Mouse (Mus musculus): ENCODE results near the gene Sf1. TPM values are rescaled to one million over a fixed set of nuclear protein-coding genes. Genes with fewer than 3 reads are reported as not detected.

Sf1 gene
- polyA plus RNA-seq, 1 experiment = 340 TPM

DNA sequence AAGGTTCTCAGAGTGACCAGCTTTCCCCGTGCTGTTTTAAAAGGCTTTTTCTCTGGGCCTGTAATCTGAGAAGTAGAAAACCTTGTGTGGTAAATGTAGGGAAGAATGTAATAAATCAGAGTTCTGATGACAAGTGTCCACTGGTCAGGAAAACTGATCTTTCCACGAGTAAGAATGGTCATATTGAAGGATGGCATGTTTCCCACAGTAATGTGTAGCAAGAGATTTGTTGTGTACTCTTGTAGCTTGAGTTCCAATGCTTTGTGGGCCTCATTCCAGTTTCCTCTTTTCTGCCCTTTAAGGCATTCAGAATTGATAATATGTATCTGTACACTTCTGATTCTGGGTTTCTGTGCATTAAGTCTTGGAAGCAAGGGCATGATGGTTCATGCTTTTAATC lies 1.4 kb downstream of the Sf1 start:
- Histone ChIP-seq H3K4me1 (ENCODE audit: control insufficient read depth, insufficient read depth, low read length) (no peaks in the 10 kb centered on the region), H3K27ac (ENCODE audit: insufficient read depth, low read depth, low read length) (no peak overlapping the region), H3K4me3 (ENCODE audit: insufficient read depth, low read depth, low read length) (peak overlapping the region; percentile 96)
- WGBS = 2% methylated on average over 2 of the region's 2 CpGs
- TF ChIP-seq CTCF (IDR thresholded peaks at IDR 0.05; ENCODE audit: insufficient read depth, low read depth, low read length) (no peak), POLR2A (IDR thresholded peaks at IDR 0.05; ENCODE audit: insufficient read depth, low read depth, low read length) (no peak)

DNA sequence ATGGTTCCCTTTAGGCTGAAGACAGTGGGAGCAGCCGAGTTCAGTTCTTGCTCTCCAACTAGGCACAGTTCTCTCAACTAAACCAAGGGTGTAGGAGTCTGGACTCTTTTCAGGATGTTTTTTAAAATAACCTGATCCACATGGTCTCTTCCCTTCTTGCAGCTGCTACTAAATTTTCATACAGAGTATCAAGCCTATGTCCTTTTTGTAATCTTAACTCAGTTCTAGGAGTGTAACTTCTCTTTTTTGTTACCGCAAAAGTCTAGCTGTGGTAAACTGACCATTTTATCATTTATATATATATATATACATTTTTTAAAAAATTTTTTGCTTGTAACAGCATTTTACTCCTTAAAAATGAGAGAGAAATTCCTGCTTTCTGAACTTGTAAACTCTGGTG lies 6.7 kb downstream of the Sf1 start:
- TF ChIP-seq CTCF (IDR thresholded peaks at IDR 0.05; ENCODE audit: insufficient read depth, low read depth, low read length) (no peak), POLR2A (IDR thresholded peaks at IDR 0.05; ENCODE audit: insufficient read depth, low read depth, low read length) (no peak)
- WGBS = 63% methylated on average over 2 of the region's 2 CpGs
- Histone ChIP-seq H3K4me1 (ENCODE audit: control insufficient read depth, insufficient read depth, low read length) (peaks cover 13% of the 10 kb centered on the region), H3K27ac (ENCODE audit: insufficient read depth, low read depth, low read length) (no peak overlapping the region), H3K4me3 (ENCODE audit: insufficient read depth, low read depth, low read length) (no peak overlapping the region)

DNA sequence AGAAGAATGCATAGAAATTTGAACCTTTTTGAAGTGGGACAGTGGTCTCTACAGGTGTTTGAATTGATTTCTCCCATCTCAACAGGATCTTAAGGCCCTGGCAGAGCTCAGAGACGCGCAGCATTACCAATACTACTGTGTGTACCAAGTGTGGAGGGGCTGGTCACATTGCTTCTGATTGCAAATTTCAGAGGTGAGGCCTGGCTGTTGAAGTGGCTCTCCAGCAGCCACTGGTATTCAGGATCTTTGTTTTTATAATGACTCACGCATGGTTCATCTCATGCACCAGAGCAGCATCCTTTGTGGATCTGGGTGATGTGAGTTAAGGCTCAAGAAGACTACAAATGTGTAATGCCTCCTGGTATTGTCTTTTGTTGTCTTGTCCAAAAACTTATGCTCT lies 8.9 kb downstream of the Sf1 start:
- TF ChIP-seq CTCF (IDR thresholded peaks at IDR 0.05; ENCODE audit: insufficient read depth, low read depth, low read length) (no peak), POLR2A (IDR thresholded peaks at IDR 0.05; ENCODE audit: insufficient read depth, low read depth, low read length) (no peak)
- Histone ChIP-seq H3K27ac (ENCODE audit: insufficient read depth, low read depth, low read length) (no peak overlapping the region), H3K4me3 (ENCODE audit: insufficient read depth, low read depth, low read length) (no peak overlapping the region), H3K4me1 (ENCODE audit: control insufficient read depth, insufficient read depth, low read length) (peaks cover 25% of the 10 kb centered on the region)
- WGBS = 80% methylated on average over 3 of the region's 3 CpGs

DNA sequence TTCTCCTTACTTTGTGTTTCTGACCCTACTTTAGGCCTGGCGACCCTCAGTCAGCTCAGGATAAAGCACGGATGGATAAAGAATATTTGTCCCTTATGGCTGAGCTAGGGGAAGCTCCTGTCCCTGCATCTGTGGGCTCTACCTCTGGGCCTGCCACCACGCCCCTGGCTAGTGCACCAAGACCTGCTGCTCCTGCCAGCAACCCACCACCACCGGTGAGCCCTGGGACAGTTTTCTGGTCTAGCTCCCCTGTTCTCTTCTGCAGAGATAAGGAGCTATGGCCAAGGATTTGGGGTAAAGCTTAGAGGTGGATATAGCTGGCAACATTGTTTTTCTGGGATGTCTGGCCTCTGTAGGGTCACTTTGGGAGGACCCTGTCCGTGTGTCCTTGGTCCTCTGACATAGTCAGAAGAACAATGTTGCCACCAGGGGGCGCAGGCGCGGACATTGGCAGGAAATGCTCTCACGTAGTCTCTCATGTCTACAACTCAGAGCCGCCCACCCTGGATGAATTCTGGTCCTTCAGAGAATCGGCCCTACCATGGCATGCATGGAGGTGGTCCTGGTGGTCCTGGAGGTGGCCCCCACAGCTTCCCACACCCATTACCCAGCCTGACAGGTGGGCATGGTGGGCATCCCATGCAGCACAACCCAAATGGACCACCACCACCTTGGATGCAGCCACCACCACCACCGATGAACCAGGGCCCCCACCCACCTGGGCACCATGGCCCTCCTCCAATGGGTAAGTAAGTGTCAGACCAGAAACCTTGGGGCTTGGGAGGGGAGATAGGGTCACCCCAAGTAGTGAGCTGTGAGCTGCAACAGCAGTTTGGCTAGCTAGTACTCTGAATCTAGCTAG lies 10.3 kb downstream of the Sf1 start:
- no peak for TF ChIP-seq POLR2A (IDR thresholded peaks at IDR 0.05; ENCODE audit: insufficient read depth, low read depth, low read length)
- no peak; the same call in 1 of the 2 replicates for TF ChIP-seq CTCF (IDR thresholded peaks at IDR 0.05; ENCODE audit: insufficient read depth, low read depth, low read length)
- WGBS = 43% methylated on average over 12 of the region's 12 CpGs
- H3K27ac ChIP-seq (ENCODE audit: insufficient read depth, low read depth, low read length) = no peak overlapping the region
- no peak overlapping the region for H3K4me3 ChIP-seq (ENCODE audit: insufficient read depth, low read depth, low read length)
- peaks cover 28% of the 10 kb centered on the region for H3K4me1 ChIP-seq (ENCODE audit: control insufficient read depth, insufficient read depth, low read length)

DNA sequence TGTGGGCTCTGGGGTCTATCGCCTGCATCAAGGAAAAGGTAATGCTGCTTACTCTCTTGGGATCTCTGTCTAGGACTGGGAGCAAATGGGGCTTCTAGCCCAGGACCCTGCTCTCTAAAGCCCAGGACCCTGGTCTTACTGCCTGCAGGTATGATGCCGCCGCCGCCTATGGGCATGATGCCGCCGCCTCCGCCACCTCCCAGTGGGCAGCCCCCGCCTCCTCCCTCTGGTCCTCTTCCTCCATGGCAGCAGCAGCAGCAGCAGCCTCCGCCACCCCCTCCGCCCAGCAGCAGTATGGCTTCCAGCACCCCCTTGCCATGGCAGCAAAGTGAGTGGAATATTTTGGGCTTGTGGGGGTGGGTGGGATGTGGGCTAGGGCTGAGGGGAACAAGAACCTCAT lies 11.1 kb downstream of the Sf1 start:
- TF ChIP-seq POLR2A (IDR thresholded peaks at IDR 0.05; ENCODE audit: insufficient read depth, low read depth, low read length) = no peak
- TF ChIP-seq CTCF (IDR thresholded peaks at IDR 0.05; ENCODE audit: insufficient read depth, low read depth, low read length) = no peak
- WGBS = 81% methylated on average over 10 of the region's 10 CpGs

DNA sequence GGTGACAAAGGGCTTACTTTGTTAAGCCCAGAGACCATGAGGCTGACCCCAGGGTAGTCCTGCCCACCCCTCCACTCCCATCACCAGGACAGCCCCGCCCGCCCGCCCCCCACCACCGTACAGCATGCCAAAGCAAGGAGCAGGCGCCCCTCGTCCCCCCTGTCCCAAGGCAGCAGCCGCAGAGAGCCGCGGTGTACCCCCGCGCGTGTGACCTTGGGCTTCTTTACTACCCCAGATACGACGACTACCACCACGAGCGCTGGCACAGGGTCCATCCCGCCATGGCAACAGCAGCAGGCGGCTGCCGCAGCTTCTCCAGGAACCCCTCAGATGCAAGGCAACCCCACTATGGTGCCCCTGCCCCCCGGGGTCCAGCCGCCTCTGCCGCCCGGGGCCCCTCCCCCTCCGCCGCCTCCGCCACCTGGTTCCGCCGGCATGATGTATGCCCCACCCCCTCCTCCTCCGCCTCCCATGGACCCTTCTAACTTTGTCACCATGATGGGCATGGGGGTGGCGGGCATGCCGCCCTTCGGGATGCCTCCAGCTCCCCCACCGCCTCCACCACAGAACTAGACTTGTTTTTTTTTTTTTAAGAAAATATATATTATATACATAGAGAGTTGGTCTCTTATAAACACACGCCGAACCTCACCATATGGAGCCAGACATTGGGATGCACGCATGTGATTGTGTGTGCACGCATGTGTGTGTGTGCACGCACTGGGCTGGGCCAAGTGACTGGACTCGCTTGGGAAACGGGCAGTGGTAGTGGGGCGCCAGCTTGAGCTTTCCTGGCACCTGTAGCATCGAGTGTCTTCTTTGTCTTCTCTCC lies 12.1 kb downstream of the Sf1 start:
- TF ChIP-seq CTCF (IDR thresholded peaks at IDR 0.05; ENCODE audit: insufficient read depth, low read depth, low read length) (no peak), POLR2A (IDR thresholded peaks at IDR 0.05; ENCODE audit: insufficient read depth, low read depth, low read length) (no peak)
- Histone ChIP-seq H3K27ac (ENCODE audit: insufficient read depth, low read depth, low read length) (no peak overlapping the region), H3K4me1 (ENCODE audit: control insufficient read depth, insufficient read depth, low read length) (peaks cover 28% of the 10 kb centered on the region), H3K4me3 (ENCODE audit: insufficient read depth, low read depth, low read length) (no peak overlapping the region)
- WGBS = 80% methylated on average over 42 of the region's 42 CpGs

More for the DNA sequence above, 11.1 kb downstream of the Sf1 start:
- H3K4me1 ChIP-seq (ENCODE audit: control insufficient read depth, insufficient read depth, low read length) = peaks cover 28% of the 10 kb centered on the region
- no peak overlapping the region for H3K4me3 ChIP-seq (ENCODE audit: insufficient read depth, low read depth, low read length)
- H3K27ac ChIP-seq (ENCODE audit: insufficient read depth, low read depth, low read length) = no peak overlapping the region

DNA sequence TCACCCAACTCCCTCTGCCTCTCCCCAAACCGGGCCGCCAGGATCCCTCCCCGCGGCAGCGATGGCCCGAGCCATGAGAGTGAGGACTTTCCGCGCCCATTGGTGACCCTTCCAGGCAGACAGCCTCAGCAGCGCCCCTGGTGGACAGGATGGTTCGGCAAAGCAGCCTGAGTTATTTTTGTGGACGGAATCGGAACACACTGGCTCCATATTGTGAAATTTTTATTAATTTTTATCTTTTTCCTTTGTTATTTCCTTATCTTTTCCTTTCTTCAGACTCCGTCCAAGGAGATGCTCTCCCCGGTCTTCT lies 12.7 kb downstream of the Sf1 start:
- TF ChIP-seq POLR2A (IDR thresholded peaks at IDR 0.05; ENCODE audit: insufficient read depth, low read depth, low read length) (no peak), CTCF (IDR thresholded peaks at IDR 0.05; ENCODE audit: insufficient read depth, low read depth, low read length) (peak; percentile 62; the same call in 1 of the 2 replicates)
- Histone ChIP-seq H3K4me3 (ENCODE audit: insufficient read depth, low read depth, low read length) (no peak overlapping the region), H3K4me1 (ENCODE audit: control insufficient read depth, insufficient read depth, low read length) (peaks cover 28% of the 10 kb centered on the region), H3K27ac (ENCODE audit: insufficient read depth, low read depth, low read length) (no peak overlapping the region)
- 63% methylated on average over 14 of the region's 14 CpGs for WGBS

DNA sequence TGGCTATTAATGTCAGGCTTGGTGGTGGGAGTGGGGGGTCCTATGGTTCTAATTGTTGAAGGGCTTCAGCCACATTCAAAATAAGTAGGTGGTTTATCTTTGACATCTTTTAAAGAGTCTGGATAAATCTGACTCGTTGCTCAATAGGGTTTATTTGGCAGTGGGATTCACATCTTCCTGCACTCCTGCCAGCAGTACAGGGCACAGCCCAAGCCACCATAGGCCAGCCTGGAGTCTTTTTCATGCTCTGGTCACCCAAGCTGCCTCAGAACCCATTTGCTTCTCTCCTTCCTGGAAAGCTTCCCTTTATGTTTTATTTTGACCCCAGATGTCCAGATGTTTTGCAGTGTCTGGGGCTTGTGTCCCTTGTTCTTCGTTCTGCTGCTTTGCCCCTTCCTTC lies 13.2 kb downstream of the Sf1 start:
- no peak for TF ChIP-seq CTCF (IDR thresholded peaks at IDR 0.05; ENCODE audit: insufficient read depth, low read depth, low read length)
- peaks cover 28% of the 10 kb centered on the region for H3K4me1 ChIP-seq (ENCODE audit: control insufficient read depth, insufficient read depth, low read length)
- no peak overlapping the region for H3K27ac ChIP-seq (ENCODE audit: insufficient read depth, low read depth, low read length)
- H3K4me3 ChIP-seq (ENCODE audit: insufficient read depth, low read depth, low read length) = no peak overlapping the region
- 37% methylated on average over 2 of the region's 2 CpGs for WGBS
